Mouse (Mus musculus): ENCODE results near the gene Itgb3bp.

GRCm38 (mm10) chr4:99969328-99969727 lies 39.7 kb upstream of the Itgb3bp start:
- TF ChIP-seq HCFC1 (IDR thresholded peaks at IDR 0.05; ENCODE audit: borderline replicate concordance, insufficient read depth, low read length) (no peak), ZNF384 (IDR thresholded peaks at IDR 0.05; ENCODE audit: low read depth, low read length) (no peak), MAFK (IDR thresholded peaks at IDR 0.05; ENCODE audit: insufficient read depth, low read depth, low read length) (no peak), ZC3H11A (IDR thresholded peaks at IDR 0.05; ENCODE audit: borderline replicate concordance, low read depth, low read length) (no peak), CHD2 (IDR thresholded peaks at IDR 0.05; ENCODE audit: low read depth, low read length) (no peak)
